Mouse (Mus musculus): Measurements from ENCODE around the gene Ddx43.

Ddx43 gene

GRCm38 (mm10) chr9:78372827-78373504, 22.6 kb upstream of the Ddx43 start:
- in situ Hi-C loops (cut with MboI, MseI) = no loop called here

GRCm38 (mm10) chr9:78374397-78374796, 21.2 kb upstream of the Ddx43 start:
- in situ Hi-C loops (cut with MboI, MseI) = no loop called here

GRCm38 (mm10) chr9:78374885-78375389, 20.6 kb upstream of the Ddx43 start:
- in situ Hi-C loops (cut with MboI, MseI) = no loop called here

GRCm38 (mm10) chr9:78375486-78375885, 20.1 kb upstream of the Ddx43 start:
- in situ Hi-C loops (cut with MboI, MseI) = no loop called here

- in situ Hi-C loops (cut with MboI, MseI) = no loop called here
These were observed 18.0 kb upstream of the Ddx43 start for GRCm38 (mm10) chr9:78377546-78377945.

GRCm38 (mm10) chr9:78378113-78378785, 17.3 kb upstream of the Ddx43 start, which contains the start of gene Ooep:
Gene Ooep (minus strand): TSS chr9:78378725.
- in situ Hi-C loops (cut with MboI, MseI) = no loop called here

- in situ Hi-C loops (cut with MboI, MseI) = no loop called here
These were observed 9.7 kb upstream of the Ddx43 start for GRCm38 (mm10) chr9:78385893-78386292.

GRCm38 (mm10) chr9:78386947-78387346, 8.6 kb upstream of the Ddx43 start:
- in situ Hi-C loops (cut with MboI, MseI) = no loop called here

GRCm38 (mm10) chr9:78389981-78390380, 5.6 kb upstream of the Ddx43 start:
- in situ Hi-C loops (cut with MboI, MseI) = no loop called here

GRCm38 (mm10) chr9:78393741-78394140, 1.8 kb upstream of the Ddx43 start:
- in situ Hi-C loops (cut with MboI, MseI) = no loop called here

- in situ Hi-C loops (cut with MboI, MseI) = no loop called here
These were observed 975 bp upstream of the Ddx43 start for GRCm38 (mm10) chr9:78394602-78395001.

GRCm38 (mm10) chr9:78395244-78395629, 340 bp upstream of the Ddx43 start:
- in situ Hi-C loops (cut with MboI, MseI) = no loop called here

GRCm38 (mm10) chr9:78396517-78396916, 940 bp downstream of the Ddx43 start:
- in situ Hi-C loops (cut with MboI, MseI) = no loop called here

- in situ Hi-C loops (cut with MboI, MseI) = no loop called here
These were observed 5.0 kb downstream of the Ddx43 start for GRCm38 (mm10) chr9:78400570-78400969.

GRCm38 (mm10) chr9:78401596-78401995, 6.0 kb downstream of the Ddx43 start:
- in situ Hi-C loops (cut with MboI, MseI) = no loop called here

GRCm38 (mm10) chr9:78427362-78427781, 31.8 kb downstream of the Ddx43 start:
- in situ Hi-C loops (cut with MboI, MseI) = no loop called here

- in situ Hi-C loops (cut with MboI, MseI) = no loop called here
These were observed 32.6 kb downstream of the Ddx43 start for GRCm38 (mm10) chr9:78428185-78428584.

- in situ Hi-C loops (cut with MboI, MseI) = no loop called here
These were observed 33.4 kb downstream of the Ddx43 start for GRCm38 (mm10) chr9:78428870-78429432.

GRCm38 (mm10) chr9:78429551-78429950, 34.0 kb downstream of the Ddx43 start:
- in situ Hi-C loops (cut with MboI, MseI) = no loop called here

- in situ Hi-C loops (cut with MboI, MseI) = no loop called here
These were observed 34.9 kb downstream of the Ddx43 start for GRCm38 (mm10) chr9:78430486-78430885.

GRCm38 (mm10) chr9:78432471-78432870, 36.9 kb downstream of the Ddx43 start:
- in situ Hi-C loops (cut with MboI, MseI) = no loop called here

GRCm38 (mm10) chr9:78439426-78439825, 43.8 kb downstream of the Ddx43 start:
- in situ Hi-C loops (cut with MboI, MseI) = no loop called here

GRCm38 (mm10) chr9:78442237-78442578, 46.6 kb downstream of the Ddx43 start:
- in situ Hi-C loops (cut with MboI, MseI) = no loop called here
